Mouse (Mus musculus) cerebellum, postnatal 36 days (tissue): ENCODE data around the gene Actrt3.
"Not testable (repeated sequence)": the region's sequence is repeated elsewhere in the genome, so short reads cannot be mapped to it uniquely, and the experiment has no call there.

ENCODE experiments used
- DNase-seq, 2 experiments: peaks; one replicate each; pipeline ENCODE4 v3.0.0; 2021 to 2022; ENCODE audit warnings: mixed read lengths in 2 of 2

Actrt3 gene

GRCm38 (mm10) chr3:30566333-30566732, 33.4 kb downstream of the Actrt3 start:
- DNase-seq, result not testable (repeated sequence)

- no peak for DNase-seq
These were observed 38.9 kb downstream of the Actrt3 start for GRCm38 (mm10) chr3:30560677-30561314.

GRCm38 (mm10) chr3:30553741-30554140, 46.0 kb downstream of the Actrt3 start:
- no peak for DNase-seq

GRCm38 (mm10) chr3:30550218-30550617, 49.5 kb downstream of the Actrt3 start:
- no peak for DNase-seq

GRCm38 (mm10) chr3:30548928-30549327, 50.8 kb downstream of the Actrt3 start:
- DNase-seq, result no peak

GRCm38 (mm10) chr3:30547908-30548307, 51.8 kb downstream of the Actrt3 start, which contains the start of gene Mecom:
Mecom (minus strand) TSS chr3:30548008.
- DNase-seq, result no peak
